Mouse (Mus musculus): ENCODE measurements around the gene Rasgrf2. TPM values are rescaled to one million over a fixed set of nuclear protein-coding genes. Genes with fewer than 3 reads are reported as not detected.
A peak's percentile ranks its signal among the peaks of the same experiment; 100 is the strongest.

Gene Rasgrf2
- total RNA-seq, 2 experiments from 2014 or later: 4.0 to 5.3 TPM

DNA sequence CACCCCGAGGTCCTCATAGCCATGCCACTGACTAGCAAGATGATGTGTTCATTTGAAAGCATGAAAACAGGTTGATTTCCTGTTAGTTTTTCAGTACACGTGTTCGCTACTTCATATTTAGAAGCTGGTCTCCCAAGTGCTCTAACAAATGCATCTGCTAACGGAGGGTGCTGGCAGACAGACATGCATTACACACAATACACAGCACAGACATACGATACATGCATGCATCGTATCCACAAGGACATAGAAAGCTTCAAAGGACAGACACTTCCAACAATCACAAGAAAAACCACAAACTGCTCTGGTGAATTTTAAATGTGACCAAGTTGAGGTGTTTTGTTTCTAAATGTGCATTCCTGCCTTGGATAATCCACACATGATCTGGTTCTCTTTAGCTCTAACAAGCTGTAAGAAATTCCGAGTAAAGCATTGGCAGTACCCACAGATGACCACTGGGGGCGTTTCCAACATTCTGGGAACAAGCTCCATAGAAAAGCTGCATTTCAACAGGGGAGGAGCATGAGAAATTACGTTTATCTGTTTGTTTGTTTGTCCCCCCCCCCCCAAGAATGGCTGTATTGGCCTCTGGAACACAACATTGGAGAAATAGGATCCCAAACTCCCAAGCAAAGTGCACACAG lies 249.5 kb downstream of the Rasgrf2 start:
- peak; percentile 43 for DNase-seq (ENCODE audit: low spot score)

DNA sequence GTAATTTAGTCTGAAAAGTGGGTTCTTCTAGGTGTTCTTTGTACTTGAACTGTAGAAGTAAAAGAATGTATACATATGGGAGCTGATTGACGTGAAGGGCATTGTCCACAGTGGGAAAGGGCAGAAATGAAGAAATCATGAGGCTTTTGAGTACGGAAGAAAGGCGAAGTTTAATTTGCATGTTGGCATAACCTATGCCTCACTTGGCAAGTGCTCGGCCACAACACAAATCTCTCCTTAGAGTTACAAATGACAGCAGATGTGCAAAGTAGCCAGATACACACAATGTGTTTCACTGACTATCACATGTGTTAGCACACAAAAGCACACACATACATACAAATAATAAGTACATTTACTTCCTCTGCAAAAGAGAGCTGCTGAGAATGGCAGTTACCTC lies 251.2 kb downstream of the Rasgrf2 start:
- DNase-seq (ENCODE audit: low spot score): no peak

DNA sequence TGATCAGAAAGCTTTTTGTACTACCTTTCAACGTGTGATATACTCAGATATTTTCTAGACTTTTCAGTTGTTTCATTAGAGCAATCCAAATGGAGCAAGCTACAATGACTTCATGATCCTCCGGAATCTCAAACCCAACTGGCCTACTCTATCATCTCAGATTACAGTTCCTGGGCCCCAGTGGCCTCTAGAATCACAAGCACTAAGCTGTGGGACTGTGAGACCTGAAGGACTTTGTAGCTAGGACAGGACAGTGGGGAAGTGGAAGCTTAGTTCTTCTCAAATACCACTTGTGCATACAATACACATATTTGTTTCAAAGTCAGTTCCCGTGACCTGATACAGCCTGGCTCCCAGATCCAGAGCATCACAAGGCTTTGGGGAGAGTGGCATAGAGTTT lies 253.5 kb downstream of the Rasgrf2 start:
- DNase-seq (ENCODE audit: low spot score): peak; percentile 37

DNA sequence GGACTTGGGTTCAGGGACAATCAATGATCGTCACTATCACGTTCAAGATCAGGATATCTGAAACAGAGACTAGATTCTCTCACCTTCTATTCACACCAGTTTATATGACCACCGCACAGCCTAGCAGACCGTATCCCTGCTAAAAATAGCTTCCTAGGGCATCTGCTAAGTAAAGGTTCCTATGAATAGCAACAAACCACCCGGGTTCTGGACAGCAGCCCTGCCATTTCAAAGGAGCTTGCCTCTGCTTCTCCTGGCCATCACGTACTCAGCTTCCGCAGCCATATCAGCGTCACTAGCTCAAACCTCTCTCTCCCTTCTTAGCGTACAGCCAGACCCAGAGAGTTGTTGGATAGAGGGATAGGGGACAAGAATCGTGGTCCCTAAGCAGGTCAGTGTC lies 254.1 kb downstream of the Rasgrf2 start:
- DNase-seq (ENCODE audit: low spot score): peak; percentile 84

DNA sequence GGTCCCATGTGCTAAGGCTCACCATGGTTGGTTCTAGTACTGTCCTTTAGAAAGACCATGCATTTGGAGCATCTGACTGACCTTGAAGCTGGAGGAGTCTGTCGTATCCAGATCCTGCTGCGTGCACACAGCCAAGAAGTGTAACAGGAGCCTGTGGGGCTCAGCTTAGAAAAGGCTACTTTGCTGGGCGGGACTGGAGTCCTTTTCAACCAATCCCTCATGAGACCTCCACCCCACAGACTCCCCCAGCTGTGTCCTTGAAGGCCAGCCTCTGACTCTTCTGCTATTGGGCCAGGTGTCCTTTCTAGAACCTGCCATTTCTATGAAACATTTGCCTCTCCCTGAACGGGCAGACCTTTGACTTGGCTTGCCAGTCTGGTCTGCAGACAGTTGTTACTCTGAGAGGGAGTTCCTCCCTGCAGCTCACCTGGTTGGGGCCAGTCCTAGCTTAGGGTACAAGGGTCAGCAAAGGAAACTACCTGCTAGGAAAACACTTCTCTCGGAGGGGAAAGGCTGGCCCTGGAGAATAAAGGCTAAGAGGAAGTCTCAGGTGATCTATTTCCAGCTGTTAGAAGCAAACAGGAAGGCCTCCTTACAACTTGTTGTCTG lies 254.6 kb downstream of the Rasgrf2 start, which contains the start of gene Ckmt2:
Ckmt2 (minus strand) TSS at position 145 of the 609 bp plus-strand sequence.
- DNase-seq (ENCODE audit: low spot score): peak; percentile 86

DNA sequence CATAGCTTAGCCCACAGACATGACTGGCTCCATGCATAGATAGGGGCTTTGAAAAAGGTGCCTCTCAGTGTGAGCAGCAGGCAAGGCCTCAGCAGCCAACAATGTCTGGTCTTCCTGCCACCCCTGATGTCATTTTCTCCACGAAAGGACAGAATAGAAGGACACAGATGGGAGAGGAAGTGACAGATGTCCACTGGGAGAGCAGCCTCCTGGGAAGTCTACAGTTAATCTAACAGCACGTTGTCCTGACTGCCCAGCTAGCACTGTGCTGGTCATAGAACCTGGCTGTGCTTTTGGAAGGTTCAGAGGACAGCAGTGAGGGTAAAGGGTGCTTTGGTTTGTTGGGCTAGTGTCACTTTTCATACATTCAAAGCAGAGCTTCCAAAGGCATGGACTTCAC lies 255.9 kb downstream of the Rasgrf2 start:
- no peak for DNase-seq (ENCODE audit: low spot score)

DNA sequence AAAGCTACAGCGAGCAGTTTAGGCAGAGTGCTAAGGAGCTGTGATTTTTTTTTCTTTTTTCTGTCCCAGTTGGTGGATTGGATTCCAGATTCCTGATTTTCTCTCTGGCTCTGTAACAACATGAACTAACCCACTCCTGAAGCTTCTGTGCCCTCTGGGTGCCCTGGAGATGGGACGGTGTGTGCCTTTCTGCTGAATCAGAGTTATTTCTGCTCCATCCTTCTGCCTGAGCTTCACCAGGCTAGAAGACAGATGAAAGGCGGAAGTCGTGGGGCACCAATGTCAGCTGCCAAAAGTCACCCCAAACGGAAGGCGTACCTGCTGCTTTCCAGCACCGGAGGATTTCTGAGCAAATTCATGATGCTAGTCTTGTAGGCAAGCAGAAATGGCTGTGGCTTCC lies 256.9 kb downstream of the Rasgrf2 start:
- no peak for DNase-seq (ENCODE audit: low spot score)

DNA sequence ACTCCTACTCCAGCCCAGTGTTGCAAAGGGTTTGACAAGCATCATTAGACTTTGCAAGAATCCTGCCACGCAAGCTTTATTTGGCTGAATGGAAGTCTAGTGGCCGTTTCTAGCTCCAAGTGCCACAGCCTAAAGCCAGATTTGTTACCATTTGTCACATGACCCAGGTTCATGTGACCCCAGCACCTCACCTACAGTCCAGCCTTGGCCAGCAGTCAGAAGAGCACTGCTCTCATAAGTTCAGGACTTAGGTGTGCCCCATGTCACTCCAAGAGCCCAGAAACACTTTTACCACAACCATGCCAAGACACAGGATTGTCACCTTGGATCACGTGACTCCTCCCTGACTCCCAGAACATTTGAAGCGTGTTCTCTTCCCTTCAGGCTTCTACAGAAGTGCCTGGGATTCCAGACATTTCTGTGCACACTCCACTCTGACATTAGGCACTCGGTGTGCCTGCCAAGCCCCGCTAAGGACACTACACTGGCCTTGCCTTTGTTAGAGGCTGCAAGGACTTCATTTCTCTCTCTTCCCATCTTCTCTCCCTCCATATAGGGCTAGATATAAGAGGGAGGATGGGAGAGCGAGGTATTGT lies 257.6 kb downstream of the Rasgrf2 start:
- DNase-seq (ENCODE audit: low spot score): peak; percentile 42

DNA sequence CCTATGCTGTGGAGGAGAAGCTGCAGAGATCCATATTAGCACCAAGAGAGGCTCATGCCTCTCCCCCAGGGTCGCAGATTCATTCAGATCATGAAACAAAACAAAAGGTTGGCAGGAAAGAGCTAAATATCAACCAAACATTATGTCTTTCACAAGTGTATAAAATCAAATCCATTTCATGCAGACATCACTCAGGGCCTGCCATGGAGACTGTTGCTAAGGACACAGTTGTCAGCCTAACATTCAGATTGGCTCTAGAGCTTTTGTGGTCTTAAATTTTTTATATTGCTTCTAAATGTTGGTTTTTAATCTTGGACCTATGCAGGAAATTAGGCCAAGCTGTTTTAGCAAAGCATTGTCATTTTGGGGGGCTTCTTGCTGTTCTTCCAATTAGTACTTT lies 262.9 kb downstream of the Rasgrf2 start:
- DNase-seq (ENCODE audit: low spot score): no peak

DNA sequence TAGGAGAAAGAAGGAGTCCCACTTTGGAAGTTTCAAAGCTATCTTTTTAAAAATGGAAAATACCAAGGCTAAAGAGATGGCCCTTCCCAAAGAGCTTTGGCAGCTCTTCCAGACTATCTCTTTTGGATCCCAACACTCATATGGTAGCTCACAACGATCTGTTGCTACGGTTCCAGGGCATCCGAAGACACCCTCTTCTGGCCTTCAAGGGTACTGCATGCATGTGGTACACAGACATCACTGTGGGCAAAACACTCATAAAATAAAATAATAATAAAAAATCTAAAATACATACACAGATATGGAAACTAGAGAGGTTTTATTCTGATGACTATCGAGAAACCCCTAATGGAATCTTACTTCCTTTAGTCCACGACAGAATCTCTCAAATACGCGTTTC lies 272.6 kb downstream of the Rasgrf2 start:
- DNase-seq (ENCODE audit: low spot score): peak; percentile 34

DNA sequence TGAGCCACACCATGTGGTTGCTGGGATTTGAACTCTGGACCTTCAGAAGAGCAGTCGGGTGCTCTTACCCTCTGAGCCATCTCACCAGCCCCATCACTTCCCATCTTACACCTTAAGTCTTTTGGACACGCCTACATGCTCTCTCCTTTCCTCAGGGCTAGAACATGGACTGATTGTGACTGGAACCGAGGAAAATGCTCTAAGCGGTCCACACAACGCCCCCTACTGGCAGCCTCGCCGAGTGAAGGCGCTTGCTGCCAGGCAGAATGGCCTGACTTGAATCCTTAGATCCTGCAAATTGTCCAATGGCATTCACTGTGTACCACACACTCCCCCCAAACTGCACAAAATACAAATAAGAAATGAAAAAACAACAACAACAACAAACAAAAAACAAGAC lies 274.0 kb downstream of the Rasgrf2 start:
- no peak for DNase-seq (ENCODE audit: low spot score)

DNA sequence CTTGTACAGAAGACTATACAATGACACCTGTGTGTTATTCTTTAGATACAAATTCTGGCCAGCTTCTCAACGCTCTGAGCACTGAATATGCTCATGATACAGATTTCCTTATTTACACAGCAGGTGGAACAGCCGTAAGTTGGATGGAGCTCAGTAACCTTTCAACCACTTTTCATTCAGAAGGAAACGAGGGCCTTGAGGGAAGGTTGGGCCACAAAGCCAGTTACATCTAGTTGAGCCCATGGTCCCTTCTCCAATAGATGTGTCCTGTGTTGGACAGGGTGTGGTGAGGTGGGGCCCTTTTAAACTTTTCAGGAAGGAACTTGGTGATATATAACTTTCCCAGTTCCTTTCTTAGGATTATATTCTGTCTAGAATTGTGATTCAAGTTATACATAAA lies 277.0 kb downstream of the Rasgrf2 start:
- no peak for DNase-seq (ENCODE audit: low spot score)

Other genes starting within 250 kb of the Rasgrf2 start
- gene Gm20379, start 174.3 kb upstream of the Rasgrf2 start, total RNA-seq (2021): not detected
- under 1 TPM; 0.68 to 0.71 TPM for gene Dhfr, start 223.1 kb upstream of the Rasgrf2 start, total RNA-seq (2021)
- 10 to 100 TPM in 1 of 2 experiments, 1 to 10 TPM in 1; 9.4 to 10.7 TPM for gene Msh3, start 223.3 kb upstream of the Rasgrf2 start, total RNA-seq (2021)